Mouse (Mus musculus): Measurements from ENCODE around the gene Msh2. TPM values are rescaled to one million over a fixed set of nuclear protein-coding genes. Genes with fewer than 3 reads are reported as not detected.

Gene Msh2
- total and polyA plus RNA-seq, 3 experiments: 40.8 to 42.5 TPM; not detected in 1

- H3K9ac ChIP-seq (ENCODE audit: control insufficient read depth, low read depth, low read length, poor library complexity, severe bottlenecking): no peak overlapping the region
- peaks cover 3 to 7% of the 10 kb centered on the region in 2 experiments for H3K36me3 ChIP-seq (ENCODE audit: control insufficient read depth in 1 of 2, insufficient read depth in 2 of 2, low read length in 2 of 2)
- H3K79me2 ChIP-seq (ENCODE audit: control insufficient read depth, insufficient read depth, low read length, poor library complexity): no peaks in the 10 kb centered on the region
These were observed 19.8 kb downstream of the Msh2 start for GRCm38 (mm10) chr17:87691958-87692357.

GRCm38 (mm10) chr17:87695874-87696465, 23.8 kb downstream of the Msh2 start:
- no peak for DNase-seq (ENCODE audit: low read depth, low spot score)
- Histone ChIP-seq H3K79me2 (ENCODE audit: control insufficient read depth, insufficient read depth, low read length, poor library complexity) (no peaks in the 10 kb centered on the region), H3K27ac (ENCODE audit: control insufficient read depth, low read depth, low read length) (no peak overlapping the region), H3K27me3 (ENCODE audit: control insufficient read depth in 1 of 2, insufficient read depth in 2 of 2, low read length in 2 of 2) (no peaks in the 10 kb centered on the region), H3K4me1 (ENCODE audit: control insufficient read depth in 1 of 2, insufficient read depth in 2 of 2, low read length in 2 of 2) (no peaks in the 10 kb centered on the region), H3K36me3 (ENCODE audit: control insufficient read depth in 1 of 2, insufficient read depth in 2 of 2, low read length in 2 of 2) (peaks cover 3 to 5% of the 10 kb centered on the region in 2 experiments; a peak in 3 of 4 replicates), H3K9ac (ENCODE audit: control insufficient read depth, low read depth, low read length, poor library complexity, severe bottlenecking) (no peak overlapping the region), H3K9me3 (replicated peaks; ENCODE audit: insufficient read depth, low read length) (no peaks in the 10 kb centered on the region), H3K4me3 (ENCODE audit: control insufficient read depth in 1 of 2, insufficient read depth in 1 of 2, low read depth in 2 of 2, low read length in 2 of 2) (no peak overlapping the region)
- TF ChIP-seq SIN3A (IDR thresholded peaks at IDR 0.05; ENCODE audit: low read length) (no peak), MYC (IDR thresholded peaks at IDR 0.05; ENCODE audit: low read depth, low read length) (no peak), USF2 (IDR thresholded peaks at IDR 0.05; ENCODE audit: borderline replicate concordance in 1 of 2, insufficient read depth in 1 of 2, low read depth in 1 of 2, low read length in 2 of 2) (no peak), RAD21 (IDR thresholded peaks at IDR 0.05; ENCODE audit: low read depth, low read length) (no peak), MXI1 (IDR thresholded peaks at IDR 0.05; ENCODE audit: low read depth, low read length) (no peak), ZKSCAN1 (IDR thresholded peaks at IDR 0.05; ENCODE audit: low read depth, low read length) (no peak), UBTF (IDR thresholded peaks at IDR 0.05; ENCODE audit: borderline replicate concordance, insufficient read depth, low read depth, low read length) (no peak)

More at GRCm38 (mm10) chr17:87691958-87692357, 19.8 kb downstream of the Msh2 start:
- TF ChIP-seq MAX (IDR thresholded peaks at IDR 0.05; ENCODE audit: low read length): no peak
- no peak for TF ChIP-seq NELFE (IDR thresholded peaks at IDR 0.05; ENCODE audit: low read depth, low read length)
- no peak for TF ChIP-seq GABPA (IDR thresholded peaks at IDR 0.05; ENCODE audit: low read depth, low read length)
- no peak for TF ChIP-seq ZKSCAN1 (IDR thresholded peaks at IDR 0.05; ENCODE audit: low read depth, low read length)
- no peak for TF ChIP-seq E2F4 (IDR thresholded peaks at IDR 0.05; ENCODE audit: borderline replicate concordance, low read depth, low read length)
- TF ChIP-seq MXI1 (IDR thresholded peaks at IDR 0.05; ENCODE audit: low read depth, low read length): no peak
- TF ChIP-seq SMC3 (IDR thresholded peaks at IDR 0.05; ENCODE audit: low read depth, low read length): peak; percentile 65
- TF ChIP-seq BHLHE40 (IDR thresholded peaks at IDR 0.05; ENCODE audit: borderline replicate concordance, low read depth, low read length): no peak
- no peak for TF ChIP-seq MYC (IDR thresholded peaks at IDR 0.05; ENCODE audit: low read depth, low read length)
- no peak for TF ChIP-seq ZNF384 (IDR thresholded peaks at IDR 0.05; ENCODE audit: low read depth, low read length)
- TF ChIP-seq CHD2 (IDR thresholded peaks at IDR 0.05; ENCODE audit: low read length): no peak
- TF ChIP-seq RAD21 (IDR thresholded peaks at IDR 0.05; ENCODE audit: low read depth, low read length): peak; percentile 60
- TF ChIP-seq ETS1 (IDR thresholded peaks at IDR 0.05; ENCODE audit: low read depth, low read length): no peak
- no peak for TF ChIP-seq UBTF (IDR thresholded peaks at IDR 0.05; ENCODE audit: borderline replicate concordance, insufficient read depth, low read depth, low read length)
- TF ChIP-seq POLR2A (IDR thresholded peaks at IDR 0.05; ENCODE audit: control insufficient read depth in 1 of 2, insufficient read depth in 1 of 2, low read depth in 1 of 2, low read length in 2 of 2, poor library complexity in 1 of 2): no peak
- TF ChIP-seq ELF1 (IDR thresholded peaks at IDR 0.05; ENCODE audit: low read depth, low read length): no peak
- no peak for TF ChIP-seq USF2 (IDR thresholded peaks at IDR 0.05; ENCODE audit: borderline replicate concordance in 1 of 2, insufficient read depth in 1 of 2, low read depth in 1 of 2, low read length in 2 of 2)
- no peak for TF ChIP-seq SIN3A (IDR thresholded peaks at IDR 0.05; ENCODE audit: low read length)
- TF ChIP-seq KAT2A (conservative IDR thresholded peaks at IDR 0.05; ENCODE audit: low read depth, low read length): no peak
- TF ChIP-seq MEF2A (IDR thresholded peaks at IDR 0.05; ENCODE audit: extremely low read depth, insufficient replicate concordance, low read depth, low read length, poor library complexity, severe bottlenecking): no peak
- no peak for TF ChIP-seq TCF12 (IDR thresholded peaks at IDR 0.05; ENCODE audit: low read depth, low read length)
- TF ChIP-seq GATA1 (IDR thresholded peaks at IDR 0.05; ENCODE audit: low read depth, low read length): no peak
- no peak for TF ChIP-seq USF1 (IDR thresholded peaks at IDR 0.05; ENCODE audit: low read depth, low read length)
- no peak for TF ChIP-seq ZMIZ1 (IDR thresholded peaks at IDR 0.05; ENCODE audit: low read depth, low read length)
- TF ChIP-seq TAL1 (IDR thresholded peaks at IDR 0.05; ENCODE audit: low read length): no peak
- 0 out of 2 replicates have a peak, but pooled peaks have one; percentile 4 for TF ChIP-seq ZC3H11A (IDR thresholded peaks at IDR 0.05; ENCODE audit: low read depth, low read length)
- peak; percentile 57 to 73 (median 72); a peak in 5 of 6 replicates for TF ChIP-seq CTCF (IDR thresholded peaks at IDR 0.05 in 2 of 3, conservative IDR thresholded peaks at IDR 0.05 in 1 of 3; ENCODE audit: control insufficient read depth in 1 of 3, insufficient read depth in 1 of 3, low read depth in 2 of 3, low read length in 3 of 3, poor library complexity in 1 of 3, severe bottlenecking in 1 of 3)
- Histone ChIP-seq H3K27ac (ENCODE audit: control insufficient read depth, low read depth, low read length) (no peak overlapping the region), H3K27me3 (ENCODE audit: control insufficient read depth in 1 of 2, insufficient read depth in 2 of 2, low read length in 2 of 2) (no peaks in the 10 kb centered on the region), H3K4me1 (ENCODE audit: control insufficient read depth in 1 of 2, insufficient read depth in 2 of 2, low read length in 2 of 2) (no peaks in the 10 kb centered on the region), H3K9me3 (replicated peaks; ENCODE audit: insufficient read depth, low read length) (no peaks in the 10 kb centered on the region), H3K4me3 (ENCODE audit: control insufficient read depth in 1 of 2, insufficient read depth in 1 of 2, low read depth in 2 of 2, low read length in 2 of 2) (no peak overlapping the region)
- peak; percentile 73 for DNase-seq (ENCODE audit: low read depth, low spot score)

All from MEL (cell line).